Mouse (Mus musculus) liver, postnatal 0 days (tissue): Measurements from ENCODE around the gene Sbk2.

ENCODE experiments used
- CTCF ChIP-seq: sonication (generic); IDR thresholded peaks from 2 replicates; pipeline ENCODE4 v1.5.1; 2016; ENCODE audit warnings: antibody characterized with exemption, low read depth
- EP300 ChIP-seq: IDR thresholded peaks from 2 replicates; pipeline ENCODE4 v1.6.1; 2016; ENCODE audit warnings: antibody characterized with exemption, low read depth, mild to moderate bottlenecking

DNA sequence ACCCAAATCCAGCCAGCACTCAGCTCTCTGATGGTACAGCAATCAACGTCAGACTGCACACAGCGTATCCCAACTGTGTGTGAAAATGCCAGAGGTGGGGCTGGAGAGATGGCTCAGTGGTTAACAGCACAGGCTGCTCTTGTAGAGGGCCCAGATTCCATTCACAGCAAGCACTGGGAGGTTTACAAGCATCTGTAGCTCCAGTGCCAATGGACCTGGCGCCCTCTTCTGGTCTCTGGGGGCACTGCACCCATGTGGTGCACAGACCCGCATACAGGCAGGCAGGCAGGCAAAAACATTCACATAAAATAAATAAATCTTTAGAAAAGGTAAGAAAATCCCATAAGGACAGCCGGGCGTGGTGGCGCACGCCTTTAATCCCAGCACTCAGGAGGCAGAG, 63.0 kb downstream of the Sbk2 start:
- peak; percentile 83 for TF ChIP-seq CTCF
- TF ChIP-seq EP300: no peak
